Mouse (Mus musculus): Measurements from ENCODE around the gene Vmn1r27.

DNA sequence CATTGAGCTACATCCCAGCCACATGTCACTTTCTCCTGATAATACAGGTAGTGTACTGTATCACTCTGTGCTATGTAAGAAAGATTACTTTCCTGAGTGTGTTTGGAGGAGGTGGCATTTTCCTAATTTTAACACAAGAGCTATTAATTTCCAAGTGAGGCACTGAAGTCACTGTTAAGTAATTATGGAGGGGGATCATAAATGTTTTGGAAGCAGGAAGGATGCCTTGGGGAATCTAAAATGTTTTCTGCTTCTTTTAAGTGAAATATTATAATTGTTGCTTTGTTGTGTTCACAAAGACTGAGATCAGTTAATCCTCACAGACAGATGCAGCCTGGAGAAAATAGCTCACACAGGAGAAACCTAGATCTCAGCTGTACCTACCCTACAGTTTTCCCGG lies 43.1 kb upstream of the Vmn1r27 start, which contains the start of gene Vmn1r28:
- no peak for TF ChIP-seq CTCF (IDR thresholded peaks at IDR 0.05; ENCODE audit: control insufficient read depth, insufficient read depth, insufficient read length)
- TF ChIP-seq MYOD1 (IDR thresholded peaks at IDR 0.05; ENCODE audit: control insufficient read depth, insufficient read length, low read depth), result no peak
- TF ChIP-seq USF1 (IDR thresholded peaks at IDR 0.05; ENCODE audit: low read depth), result no peak
- no peak for TF ChIP-seq MAX (IDR thresholded peaks at IDR 0.05)
- no peak for TF ChIP-seq CEBPB (IDR thresholded peaks at IDR 0.05; ENCODE audit: low read depth)
- TF ChIP-seq MYOG (IDR thresholded peaks at IDR 0.05; ENCODE audit: control insufficient read depth, extremely low read depth, insufficient read length), result no peak

All from C2C12 (cell line).